In genomic region chr17:24706982-24707800, GRCm38 (mm10) we compare ENCODE assay signal across 7 mouse cellular contexts. TPM values are rescaled to one million over a fixed set of nuclear protein-coding genes. Genes with fewer than 3 reads are reported as not detected.
A peak's percentile ranks its signal among the peaks of the same experiment; 100 is the strongest.
DNase-seq lines count a peak whose midpoint lies in the region; ATAC-seq and TF ChIP-seq lines count a peak whose summit lies in the region.

TSS of gene Tbl3 (minus strand) at chr17:24707660.

- peak; percentile 49; the same call in 1 of the 2 replicates for TF ChIP-seq EP300 in heart, adult 2 months (IDR thresholded peaks at IDR 0.05; ENCODE audit: insufficient read depth, low read depth, low read length)

- H3K4me2 ChIP-seq in embryonic facial prominence, embryonic 13.5 days: peak within 1 kb of the TSS; percentile 78
- peak within 1 kb of the TSS; percentile 84 for H3K4me2 ChIP-seq in limb, embryonic 13.5 days (replicated peaks)
- H3K4me2 ChIP-seq in midbrain, embryonic 16.5 days (ENCODE audit: low read length): peak within 1 kb of the TSS; percentile 89

- peak within 1 kb of the TSS; percentile 76 for H3K4me3 ChIP-seq in embryonic facial prominence, embryonic 13.5 days
- H3K4me3 ChIP-seq in heart, adult 2 months: peak within 1 kb of the TSS; percentile 83
- H3K4me3 ChIP-seq in limb, embryonic 13.5 days: peak within 1 kb of the TSS; percentile 85
- peak within 1 kb of the TSS; percentile 81 for H3K4me3 ChIP-seq in midbrain, embryonic 16.5 days (ENCODE audit: low read depth, low read length)

- H3K4me1 ChIP-seq in embryonic facial prominence, embryonic 13.5 days: peaks cover 21% of the 10 kb centered on the region
- no peaks in the 10 kb centered on the region; the same call in 1 of the 2 replicates for H3K4me1 ChIP-seq in heart, adult 2 months (ENCODE audit: control insufficient read depth, insufficient read depth, low read length)
- H3K4me1 ChIP-seq in limb, embryonic 13.5 days: peaks cover 14% of the 10 kb centered on the region
- peaks cover 10% of the 10 kb centered on the region for H3K4me1 ChIP-seq in midbrain, embryonic 16.5 days (ENCODE audit: control insufficient read depth, insufficient read depth, low read length)

- peaks cover 30% of the 10 kb centered on the region for H3K36me3 ChIP-seq in embryonic facial prominence, embryonic 13.5 days
- no peaks in the 10 kb centered on the region for H3K36me3 ChIP-seq in heart, adult 2 months (ENCODE audit: control insufficient read depth, insufficient read depth, low read length)
- peaks cover 36% of the 10 kb centered on the region for H3K36me3 ChIP-seq in limb, embryonic 13.5 days
- peaks cover 17% of the 10 kb centered on the region for H3K36me3 ChIP-seq in midbrain, embryonic 16.5 days (ENCODE audit: control insufficient read depth, insufficient read depth, low read length)

- peak; percentile 80 for ATAC-seq in embryonic facial prominence, embryonic 13.5 days (ENCODE audit: insufficient number of reproducible peaks, insufficient read depth, low FRiP score, low TSS enrichment, low read depth)
- peak; percentile 86 for ATAC-seq in limb, embryonic 13.5 days (ENCODE audit: low FRiP score, low read depth)
- peak; percentile 89 for ATAC-seq in midbrain, embryonic 16.5 days

- no peak for TF ChIP-seq CTCF in heart, adult 2 months (IDR thresholded peaks at IDR 0.05)

- peak within 1 kb of the TSS; percentile 78 for H3K27ac ChIP-seq in embryonic facial prominence, embryonic 13.5 days
- peak within 1 kb of the TSS; percentile 85 for H3K27ac ChIP-seq in heart, adult 2 months
- H3K27ac ChIP-seq in limb, embryonic 13.5 days: peak within 1 kb of the TSS; percentile 67
- peak within 1 kb of the TSS; percentile 76 for H3K27ac ChIP-seq in midbrain, embryonic 16.5 days (ENCODE audit: low read length)

- intact Hi-C loops in heart, adult 2 months (cut with DNase I): loop anchor here (1.0 to 2.0 kb wide), 3 partner anchors 11 to 38 kb away; partner anchors contain the start of genes Gfer, Noxo1 and Zfp598

- H3K79me2 ChIP-seq in heart, adult 2 months (replicated peaks; ENCODE audit: control insufficient read depth, insufficient read depth, low read length): no peaks in the 10 kb centered on the region

- TF ChIP-seq POLR2A in heart, adult 2 months (IDR thresholded peaks at IDR 0.05; ENCODE audit: insufficient read depth, low read depth, low read length): peak; percentile 92

- peak within 1 kb of the TSS; percentile 81 for H3K9ac ChIP-seq in embryonic facial prominence, embryonic 13.5 days
- H3K9ac ChIP-seq in heart, adult 2 months (ENCODE audit: low read depth, low read length): peak within 1 kb of the TSS; percentile 79
- H3K9ac ChIP-seq in limb, embryonic 13.5 days: peak within 1 kb of the TSS; percentile 81
- H3K9ac ChIP-seq in midbrain, embryonic 16.5 days (ENCODE audit: low read depth, low read length): peak within 1 kb of the TSS; percentile 80

- peak; percentile 94 to 95 for DNase-seq in adrenal gland, postnatal 36 days
- peak; percentile 93 to 97 for DNase-seq in heart, adult 2 months
- peak; percentile 88 to 94 for DNase-seq in kidney, adult 8-10 months
- peak; percentile 94 to 96 for DNase-seq in spleen, postnatal 10 days (ENCODE audit: low spot score in 2 of 2)

- H3K27me3 ChIP-seq in embryonic facial prominence, embryonic 13.5 days: no peaks in the 10 kb centered on the region
- no peaks in the 10 kb centered on the region for H3K27me3 ChIP-seq in heart, adult 2 months (ENCODE audit: control insufficient read depth, insufficient read depth, low read length)
- H3K27me3 ChIP-seq in limb, embryonic 13.5 days: no peaks in the 10 kb centered on the region
- H3K27me3 ChIP-seq in midbrain, embryonic 16.5 days (ENCODE audit: control insufficient read depth, insufficient read depth, low read depth, low read length): no peaks in the 10 kb centered on the region

- no peaks in the 10 kb centered on the region for H3K9me3 ChIP-seq in embryonic facial prominence, embryonic 13.5 days
- H3K9me3 ChIP-seq in limb, embryonic 13.5 days: no peaks in the 10 kb centered on the region
- H3K9me3 ChIP-seq in midbrain, embryonic 16.5 days (replicated peaks; ENCODE audit: control insufficient read depth, low read length, poor library complexity, severe bottlenecking): no peaks in the 10 kb centered on the region

- WGBS in embryonic facial prominence, embryonic 13.5 days: 3% methylated on average over 32 of the region's 32 CpGs
- WGBS in heart, adult 2 months: 3% methylated on average over 32 of the region's 32 CpGs
- 4% methylated on average over 32 of the region's 32 CpGs for WGBS in limb, embryonic 13.5 days
- 4% methylated on average over 32 of the region's 32 CpGs for WGBS in midbrain, embryonic 16.5 days

RNA-seq across cellular contexts. Expression of gene Tbl3, which starts in this region (rescaled TPM):
- total RNA-seq in adrenal gland, postnatal 36 days (2021): 10 to 100 TPM; 36.0 to 38.5 TPM
- polyA plus RNA-seq in embryonic facial prominence, embryonic 13.5 days (2015; fragmentation: Nextera tagmentation; extraction: Ambion mirVana): 74.2 and 81.6 TPM in 2 replicates
- total RNA-seq in heart, adult 2 months (2021): 10 to 100 TPM; 17.4 to 19.4 TPM
- polyA plus RNA-seq in heart, adult 2 months (2012; rRNA removed): 34.2 and 39.2 TPM in 2 replicates
- polyA plus RNA-seq in limb, embryonic 13.5 days (2015; fragmentation: Nextera tagmentation; extraction: Ambion mirVana): 79.8 and 84.6 TPM in 2 replicates
- polyA plus RNA-seq in midbrain, embryonic 16.5 days (2015; fragmentation: Nextera tagmentation; extraction: Ambion mirVana): 61.8 and 69.2 TPM in 2 replicates

Comparison
In these comparisons a context has a peak if more than half of its experiments do, and no peak if none do; other contexts are left out.
1. Peak in every context shown above with its lines: DNase-seq, ATAC-seq, H3K4me3 ChIP-seq and H3K27ac ChIP-seq.